Mouse (Mus musculus) activated CD4-positive, CD25-positive, alpha-beta regulatory T cell, adult 9 weeks (primary cell): ENCODE measurements around the gene Ptk7. TPM values are rescaled to one million over a fixed set of nuclear protein-coding genes. Genes with fewer than 3 reads are reported as not detected.

ENCODE experiments used
- polyA plus RNA-seq: library from polyadenylated mRNA; unstranded; fragments of 100-300 nt; shearing (Covaris generic); gene quantifications from one replicate; pipeline ENCODE4 v1.2.1, GENCODE M21; 2017

Ptk7 gene
- not detected for polyA plus RNA-seq

DNA sequence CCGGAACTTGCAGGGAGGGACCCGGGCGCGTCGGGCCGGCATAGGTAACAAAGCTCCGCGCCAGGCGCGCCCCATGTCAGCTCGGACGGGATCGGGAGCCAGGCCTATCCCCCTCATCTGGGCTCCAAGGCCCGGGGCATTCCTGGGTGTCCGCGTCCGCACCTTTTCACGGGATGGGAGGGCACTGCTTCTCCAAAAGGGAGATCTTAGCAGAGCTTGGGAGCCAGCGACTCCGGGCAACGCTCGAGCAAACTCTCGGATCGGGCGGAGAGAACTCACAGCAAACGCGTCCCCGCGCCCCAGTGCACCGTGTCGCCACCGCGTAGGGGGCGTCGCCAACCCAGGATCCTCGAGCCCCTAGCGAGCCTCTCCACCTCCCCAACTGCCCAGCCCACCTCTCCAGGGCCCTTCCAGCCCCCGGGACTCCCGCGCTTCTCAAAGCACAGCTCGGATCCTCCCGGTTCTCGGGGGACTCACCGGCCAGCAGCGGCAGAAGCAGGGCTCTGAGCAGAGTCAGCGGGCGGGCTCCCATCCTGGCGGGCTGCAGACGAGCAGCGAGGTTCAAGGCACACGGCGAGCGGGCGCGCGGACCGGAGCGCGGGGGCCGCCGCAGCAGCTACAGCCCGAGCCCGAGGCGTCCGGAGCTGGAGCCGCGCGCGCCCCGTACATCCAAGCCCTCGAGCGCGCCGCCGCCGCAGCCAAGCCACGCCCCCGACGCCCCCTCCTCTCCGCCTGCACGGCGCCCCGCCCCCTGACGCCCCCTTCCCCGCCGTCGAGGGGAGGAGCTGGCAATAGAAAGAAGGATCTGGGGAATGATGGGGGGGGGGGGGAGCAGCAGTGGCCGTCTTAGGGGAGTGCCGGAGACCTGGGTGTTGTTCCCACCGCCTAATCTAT, at the start of gene Ptk7:
TSS of gene Ptk7 (minus strand) at position 714 of the 894 bp plus-strand sequence.

DNA sequence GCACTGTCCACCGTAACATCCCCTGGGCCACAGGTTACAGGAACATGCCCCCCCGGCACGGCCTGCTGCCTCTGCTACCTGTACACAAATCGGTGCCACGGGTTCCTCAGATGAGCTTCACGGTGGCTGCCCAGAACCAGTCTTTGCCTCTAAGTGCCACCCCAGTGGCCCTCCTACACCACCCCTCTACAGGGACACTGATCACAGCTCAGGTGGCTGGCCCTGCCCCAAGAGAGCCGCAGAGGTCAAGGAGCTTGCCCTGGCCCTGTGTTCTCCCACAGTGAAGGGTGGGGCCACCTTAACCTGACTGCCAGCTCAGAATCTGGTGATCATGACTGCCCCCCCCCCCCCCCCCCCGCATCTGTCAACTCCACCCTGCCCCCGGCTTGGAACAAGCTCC, 49.1 kb upstream of the Ptk7 start, which contains the start of gene Mea1:
TSS of gene Mea1 (plus strand) at position 378 of the 400 bp plus-strand sequence.

DNA sequence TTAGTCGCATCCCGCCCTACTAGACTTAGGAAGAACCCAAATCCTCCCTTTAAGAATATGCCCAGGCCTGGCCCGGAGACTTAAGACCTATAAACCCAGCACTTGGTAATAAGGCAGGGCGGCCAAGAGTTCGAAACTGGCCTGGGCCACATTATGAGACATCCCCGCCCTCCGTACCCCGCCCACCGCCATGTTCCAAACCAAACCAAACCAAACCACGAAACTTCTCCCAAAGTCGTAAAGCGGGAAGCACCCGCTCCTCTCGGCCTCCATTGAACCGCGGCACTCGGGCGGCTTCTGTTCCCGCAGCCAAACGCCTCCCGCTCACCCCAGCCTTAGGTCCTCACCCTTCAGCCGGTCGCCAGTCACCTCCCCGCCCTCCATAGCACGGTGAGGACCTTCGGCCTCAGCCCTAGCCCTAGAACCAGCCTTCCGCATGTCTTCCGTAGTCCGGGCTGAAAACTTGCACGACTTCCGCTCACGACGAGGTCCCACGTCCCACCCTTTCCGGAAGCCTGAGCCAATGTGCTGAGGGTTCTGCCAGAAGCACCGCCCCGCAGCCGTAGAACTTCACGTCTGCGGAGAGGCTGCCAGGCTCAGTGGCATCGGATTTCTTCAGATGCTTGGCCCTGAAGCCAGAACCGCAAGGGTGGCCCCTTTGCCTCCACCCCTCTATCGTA, 44.7 kb upstream of the Ptk7 start, which contains the start of gene Rrp36:
TSS of gene Rrp36 (minus strand) at position 503 of the 680 bp plus-strand sequence.

DNA sequence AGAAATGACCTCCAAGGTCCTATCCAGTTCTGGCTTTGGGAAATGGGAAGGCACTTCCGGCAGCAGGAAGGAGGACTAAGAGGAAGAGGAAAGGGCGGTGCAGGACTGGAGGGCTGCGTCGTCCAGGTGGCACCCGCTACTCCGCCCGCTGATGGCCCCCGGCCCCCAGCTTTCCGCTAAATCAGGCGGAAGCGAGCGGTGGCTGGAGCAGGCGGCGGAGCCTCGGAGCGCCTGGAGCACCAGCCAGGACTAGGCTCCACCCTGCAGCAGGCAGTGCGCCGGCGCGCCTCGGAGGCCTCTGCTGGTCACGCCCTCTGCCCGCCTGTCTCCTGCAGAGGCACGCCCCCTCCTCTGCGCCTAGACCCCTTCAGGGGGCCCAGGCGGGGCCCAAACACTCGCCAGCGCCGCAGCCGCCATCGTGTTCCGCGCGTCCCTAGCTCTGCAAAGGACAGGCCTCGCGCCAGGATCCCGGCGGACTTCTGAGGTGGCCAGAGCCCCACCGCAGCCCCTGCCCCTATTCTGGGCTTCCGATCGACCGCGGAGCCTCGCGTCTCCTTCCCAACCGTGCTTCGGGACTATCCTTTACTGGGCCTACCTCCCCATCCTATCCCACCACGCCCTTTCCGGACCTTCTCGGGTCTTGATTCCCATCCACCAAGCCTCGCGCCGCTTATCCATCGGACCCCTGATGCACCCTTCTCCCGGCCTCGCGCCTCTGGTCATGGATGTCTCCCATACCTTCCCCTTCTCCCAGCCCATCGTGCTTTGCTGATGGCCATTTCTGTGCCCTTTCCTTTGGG, 21.1 kb upstream of the Ptk7 start, which contains the start of gene Cul7:
TSS of gene Cul7 (plus strand) at position 106 of the 800 bp plus-strand sequence.

GRCm38 (mm10) chr17:46645561-46646321, 16.4 kb upstream of the Ptk7 start, which contains the start of the genes Klc4 and Mrpl2:
Gene Klc4 (minus strand): TSS chr17:46646022.
Gene Mrpl2 (plus strand): TSS chr17:46646229.

DNA sequence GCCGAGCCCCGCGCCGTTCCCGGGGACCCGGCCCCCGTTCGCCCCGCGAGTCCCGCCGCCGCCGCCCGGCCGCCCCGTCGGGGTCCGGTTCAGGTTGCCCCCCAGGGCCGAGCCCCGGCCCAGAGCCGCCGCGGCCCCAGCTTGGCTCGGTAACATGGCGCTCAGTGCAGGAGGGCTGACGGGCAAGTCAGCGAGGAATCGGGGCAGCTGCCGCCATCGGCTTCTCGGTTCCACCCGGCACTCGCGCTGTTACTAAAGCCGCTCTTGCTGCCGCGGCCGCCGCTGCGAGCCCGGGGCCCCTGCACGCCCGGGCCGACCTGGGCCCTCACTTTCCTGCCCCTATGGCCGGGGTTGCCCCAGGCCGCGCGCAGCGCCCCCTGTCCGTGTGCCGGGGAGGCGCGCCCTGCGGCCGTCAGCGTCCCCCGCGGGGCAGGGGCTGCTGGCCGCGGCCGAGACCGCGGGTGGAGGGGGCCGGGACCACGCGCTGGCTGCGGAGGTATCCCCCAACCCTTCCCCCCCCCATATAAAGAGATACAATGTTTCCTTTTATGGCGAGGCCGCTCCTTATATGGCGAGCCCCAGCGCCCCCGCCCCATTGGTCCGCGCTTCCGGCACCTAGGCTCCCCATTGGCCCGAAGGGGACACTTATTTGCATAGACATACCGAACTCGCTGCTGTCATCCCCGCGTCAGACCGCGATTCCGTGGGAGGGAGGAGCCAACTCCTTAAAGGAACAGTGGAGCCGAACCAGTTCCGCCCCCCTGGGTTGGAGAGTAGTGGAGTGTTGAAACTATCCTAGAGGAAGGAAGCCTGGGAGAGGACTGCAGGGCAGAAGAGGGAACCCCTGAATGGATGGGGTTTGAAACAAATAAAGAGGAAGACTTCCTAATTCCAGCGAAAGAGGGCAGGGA, 73.4 kb downstream of the Ptk7 start, which contains the start of gene Srf:
TSS of gene Srf (minus strand) at position 503 of the 911 bp plus-strand sequence.

DNA sequence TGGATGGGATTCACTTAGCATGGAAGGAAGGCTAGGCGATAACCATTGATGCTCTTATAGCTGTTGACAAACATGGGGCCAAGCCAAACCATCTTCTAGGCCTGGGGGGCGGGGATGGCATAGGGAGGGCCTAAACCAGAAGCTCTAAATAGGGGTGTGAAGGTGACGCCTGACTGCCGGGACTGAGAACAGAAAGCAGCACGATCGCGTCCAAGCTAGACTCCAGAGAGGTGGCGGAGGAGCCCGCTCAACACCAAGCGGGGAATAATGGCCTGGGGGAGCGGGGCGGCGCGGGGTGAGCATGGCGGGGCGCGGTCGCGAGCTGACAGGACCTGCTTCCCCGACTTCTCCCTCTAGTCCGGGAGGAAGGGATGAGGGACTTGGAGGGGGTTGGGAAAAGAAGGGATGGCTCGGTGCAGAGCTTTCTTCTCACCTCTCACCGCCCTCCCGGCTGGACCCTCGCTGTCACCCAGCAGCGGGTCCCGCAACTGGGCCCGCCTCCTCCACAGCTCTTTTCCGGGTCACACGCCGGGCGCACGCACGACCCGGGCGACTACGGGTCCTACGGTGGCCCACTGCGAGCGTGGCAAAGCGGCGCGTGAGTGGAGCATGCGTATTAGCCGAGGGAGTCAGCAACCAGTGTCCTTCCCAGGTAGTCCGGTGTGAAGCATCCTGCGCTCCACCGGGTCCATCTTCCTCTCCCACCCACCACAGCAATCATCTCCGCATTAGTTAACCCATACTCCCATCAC, 83.3 kb downstream of the Ptk7 start, which contains the start of gene Cul9:
TSS of gene Cul9 (minus strand) at position 576 of the 752 bp plus-strand sequence.

Other genes starting within 250 kb of the Ptk7 start
- 1.1 TPM for gene Zfp318, start 245.8 kb downstream of the Ptk7 start, polyA plus RNA-seq
- gene Crip3, start 200.6 kb downstream of the Ptk7 start, polyA plus RNA-seq, result not detected
- gene Slc22a7, start 191.0 kb downstream of the Ptk7 start, polyA plus RNA-seq, result not detected
- gene Ttbk1, start 141.8 kb downstream of the Ptk7 start, polyA plus RNA-seq, result 0.15 TPM
- 8.3 TPM for gene Dnph1, start 132.8 kb downstream of the Ptk7 start, polyA plus RNA-seq
- 9.2 TPM for gene Cul9, start 83.1 kb downstream of the Ptk7 start, polyA plus RNA-seq
- 4.5 TPM for gene Srf, start 73.3 kb downstream of the Ptk7 start, polyA plus RNA-seq
- gene Klc4, start 16.5 kb upstream of the Ptk7 start, polyA plus RNA-seq, result 27.1 TPM
- gene Mrpl2, start 16.7 kb upstream of the Ptk7 start, polyA plus RNA-seq, result 62.4 TPM
- 12.7 TPM for gene Cul7, start 20.8 kb upstream of the Ptk7 start, polyA plus RNA-seq
- gene Rrp36, start 44.8 kb upstream of the Ptk7 start, polyA plus RNA-seq, result 69.6 TPM
- gene Mea1, start 49.3 kb upstream of the Ptk7 start, polyA plus RNA-seq, result 184 TPM
- 82.1 TPM for gene Klhdc3, start 51.4 kb upstream of the Ptk7 start, polyA plus RNA-seq
- gene Ppp2r5d, start 75.6 kb upstream of the Ptk7 start, polyA plus RNA-seq, result 57.8 TPM
- 3.1 TPM for gene Pex6, start 82.0 kb upstream of the Ptk7 start, polyA plus RNA-seq
- 0.27 TPM for gene Gnmt, start 99.7 kb upstream of the Ptk7 start, polyA plus RNA-seq
- gene Cnpy3, start 122.7 kb upstream of the Ptk7 start, polyA plus RNA-seq, result 57.0 TPM
- gene Ptcra, start 134.2 kb upstream of the Ptk7 start, polyA plus RNA-seq, result not detected
- 30.9 TPM for gene 2310039H08Rik, start 143.1 kb upstream of the Ptk7 start, polyA plus RNA-seq
- gene Rpl7l1, start 153.2 kb upstream of the Ptk7 start, polyA plus RNA-seq, result 154 TPM
- 17.6 TPM for gene Bicral, start 229.0 kb upstream of the Ptk7 start, polyA plus RNA-seq